Mouse (Mus musculus): ENCODE results near the gene Spats2l.

The Spats2l gene

GRCm38 (mm10) chr1:57824966-57825759, 51.2 kb downstream of the Spats2l start:
- DNase-seq (ENCODE audit: low read depth), result no peak

- DNase-seq (ENCODE audit: low read depth), result no peak
Observed at GRCm38 (mm10) chr1:57826245-57826644, 52.3 kb downstream of the Spats2l start.

- DNase-seq (ENCODE audit: low read depth), result no peak
Observed at GRCm38 (mm10) chr1:57833145-57833544, 59.2 kb downstream of the Spats2l start.

GRCm38 (mm10) chr1:57835128-57835527, 61.2 kb downstream of the Spats2l start:
- no peak for DNase-seq (ENCODE audit: low read depth)

GRCm38 (mm10) chr1:57836686-57837317, 62.8 kb downstream of the Spats2l start:
- no peak for DNase-seq (ENCODE audit: low read depth)

- DNase-seq (ENCODE audit: low read depth), result no peak
Observed at GRCm38 (mm10) chr1:57839863-57840262, 65.9 kb downstream of the Spats2l start.

- DNase-seq (ENCODE audit: low read depth), result no peak
Observed at GRCm38 (mm10) chr1:57845054-57845722, 71.2 kb downstream of the Spats2l start.

GRCm38 (mm10) chr1:57846856-57847698, 73.1 kb downstream of the Spats2l start:
- DNase-seq (ENCODE audit: low read depth), result no peak

- no peak for DNase-seq (ENCODE audit: low read depth)
Observed at GRCm38 (mm10) chr1:57849087-57849486, 75.1 kb downstream of the Spats2l start.

GRCm38 (mm10) chr1:57849916-57850315, 76.0 kb downstream of the Spats2l start:
- no peak for DNase-seq (ENCODE audit: low read depth)

- no peak for DNase-seq (ENCODE audit: low read depth)
Observed at GRCm38 (mm10) chr1:57851871-57852270, 77.9 kb downstream of the Spats2l start.

GRCm38 (mm10) chr1:57852562-57853271, 78.8 kb downstream of the Spats2l start:
- no peak for DNase-seq (ENCODE audit: low read depth)

- no peak for DNase-seq (ENCODE audit: low read depth)
Observed at GRCm38 (mm10) chr1:57857799-57858198, 83.8 kb downstream of the Spats2l start.

- DNase-seq (ENCODE audit: low read depth), result no peak
Observed at GRCm38 (mm10) chr1:57862024-57862423, 88.1 kb downstream of the Spats2l start.

GRCm38 (mm10) chr1:57868651-57869050, 94.7 kb downstream of the Spats2l start:
- no peak for DNase-seq (ENCODE audit: low read depth)

GRCm38 (mm10) chr1:57872006-57872405, 98.0 kb downstream of the Spats2l start:
- no peak for DNase-seq (ENCODE audit: low read depth)

GRCm38 (mm10) chr1:57873996-57874395, 100.0 kb downstream of the Spats2l start:
- DNase-seq (ENCODE audit: low read depth), result no peak

- DNase-seq (ENCODE audit: low read depth), result no peak
Observed at GRCm38 (mm10) chr1:57875109-57875508, 101.1 kb downstream of the Spats2l start.

GRCm38 (mm10) chr1:57875512-57875911, 101.5 kb downstream of the Spats2l start:
- no peak for DNase-seq (ENCODE audit: low read depth)

- DNase-seq (ENCODE audit: low read depth), result no peak
Observed at GRCm38 (mm10) chr1:57878957-57879356, 105.0 kb downstream of the Spats2l start.

- no peak for DNase-seq (ENCODE audit: low read depth)
Observed at GRCm38 (mm10) chr1:57884867-57885266, 110.9 kb downstream of the Spats2l start.
